Mouse (Mus musculus): ENCODE data around the gene Phactr1. TPM values are rescaled to one million over a fixed set of nuclear protein-coding genes. Genes with fewer than 3 reads are reported as not detected.

The Phactr1 gene
- total RNA-seq, 2 experiments from 2014 or later: 6.2 to 7.1 TPM

- intact Hi-C loops (cut with DNase I): no loop called here
- DNase-seq: no peak
These were observed 477.9 kb downstream of the Phactr1 start for GRCm38 (mm10) chr13:43158281-43158680.

GRCm38 (mm10) chr13:43159429-43159828, 479.0 kb downstream of the Phactr1 start:
- peak in 1 of 2 experiments; percentile 14 for DNase-seq

GRCm38 (mm10) chr13:43167721-43168120, 487.3 kb downstream of the Phactr1 start:
- no peak for DNase-seq
- intact Hi-C loops (cut with DNase I): no loop called here

More at GRCm38 (mm10) chr13:43159429-43159828, 479.0 kb downstream of the Phactr1 start:
- intact Hi-C loops (cut with DNase I): no loop called here

- intact Hi-C loops (cut with DNase I): loop anchor here (5.0 kb wide), 1 partner anchor 566 kb away; no protein-coding TSS in a partner anchor
These were observed 490.7 kb downstream of the Phactr1 start, which contains the start of gene Tbc1d7 for GRCm38 (mm10) chr13:43171020-43171710. Gene Tbc1d7 (minus strand): TSS chr13:43171501.

GRCm38 (mm10) chr13:43172036-43172713, 491.8 kb downstream of the Phactr1 start:
- intact Hi-C loops (cut with DNase I): loop anchor here (5.0 kb wide), 1 partner anchor 565 kb away; no protein-coding TSS in a partner anchor
- no peak for DNase-seq

More at GRCm38 (mm10) chr13:43171020-43171710, 490.7 kb downstream of the Phactr1 start, which contains the start of gene Tbc1d7:
- peak; percentile 99 for DNase-seq

- peak; percentile 80 to 82 for DNase-seq
- intact Hi-C loops (cut with DNase I): loop anchor here (5.0 kb wide), 1 partner anchor 564 kb away; no protein-coding TSS in a partner anchor
These were observed 492.8 kb downstream of the Phactr1 start for GRCm38 (mm10) chr13:43173262-43173661.

GRCm38 (mm10) chr13:43176676-43177075, 496.3 kb downstream of the Phactr1 start:
- DNase-seq: no peak
- intact Hi-C loops (cut with DNase I): no loop called here

GRCm38 (mm10) chr13:43177317-43177716, 496.9 kb downstream of the Phactr1 start:
- intact Hi-C loops (cut with DNase I): no loop called here
- no peak for DNase-seq

- DNase-seq: no peak
- intact Hi-C loops (cut with DNase I): loop anchor here (5.0 kb wide), 3 partner anchors 216 to 376 kb away; partner anchors contain the start of gene Nol7
These were observed 500.7 kb downstream of the Phactr1 start for GRCm38 (mm10) chr13:43181104-43181503.

- DNase-seq: peak; percentile 81 to 89
- intact Hi-C loops (cut with DNase I): loop anchor here (2.0 to 5.0 kb wide), 4 partner anchors 138 to 375 kb away; partner anchors contain the start of gene Nol7
These were observed 502.2 kb downstream of the Phactr1 start for GRCm38 (mm10) chr13:43182465-43183201.

- no peak for DNase-seq
- intact Hi-C loops (cut with DNase I): loop anchor here (2.0 to 5.0 kb wide), 4 partner anchors 137 to 374 kb away; partner anchors contain the start of gene Nol7
These were observed 503.0 kb downstream of the Phactr1 start for GRCm38 (mm10) chr13:43183248-43184055.

GRCm38 (mm10) chr13:43187736-43188135, 507.3 kb downstream of the Phactr1 start:
- intact Hi-C loops (cut with DNase I): no loop called here

More at GRCm38 (mm10) chr13:43187736-43188135, 507.3 kb downstream of the Phactr1 start:
- no peak for DNase-seq

Measured in heart, postnatal 36 days (tissue).